Mouse (Mus musculus): Measurements from ENCODE around the gene Bckdha.

- TF ChIP-seq POLR2A (IDR thresholded peaks at IDR 0.05; ENCODE audit: extremely low read depth, insufficient read depth, low read length) (no peak), CTCF (IDR thresholded peaks at IDR 0.05; ENCODE audit: low read depth, low read length) (no peak)
Observed at GRCm38 (mm10) chr7:25706578-25707170, 47.9 kb upstream of the Bckdha start.

Data from liver, adult 2 months (tissue).